8 mouse cellular contexts compared by ENCODE assay signal in genomic region chrX:105069671-105070503, GRCm38 (mm10). TPM values are rescaled to one million over a fixed set of nuclear protein-coding genes. Genes with fewer than 3 reads are reported as not detected.
DNase-seq lines count a peak whose midpoint lies in the region; ATAC-seq and TF ChIP-seq lines count a peak whose summit lies in the region.

No protein-coding gene starts in this region.

- H3K9ac ChIP-seq in hindbrain, postnatal 0 days (replicated peaks; ENCODE audit: low read length): peak overlapping the region; percentile 53

- DNase-seq in gastrocnemius, adult 2 months: peak; percentile 72
- DNase-seq in hindbrain, postnatal 0 days (ENCODE audit: low spot score): peak; percentile 94
- DNase-seq in left cerebral cortex, adult 2 months (ENCODE audit: extremely low spot score in 1 of 2, low spot score in 2 of 2): peak; percentile 72 to 78
- DNase-seq in right cerebral cortex, postnatal 10 days (ENCODE audit: low spot score in 2 of 2): peak; percentile 90 to 92
- peak; percentile 62 to 79 for DNase-seq in urinary bladder, postnatal 4 days (ENCODE audit: low spot score in 2 of 2)

- peak overlapping the region; percentile 86 for H3K4me3 ChIP-seq in gastrocnemius, adult 2 months
- H3K4me3 ChIP-seq in hindbrain, postnatal 0 days (ENCODE audit: low read length): peak overlapping the region; percentile 55
- H3K4me3 ChIP-seq in left cerebral cortex, adult 2 months: peak overlapping the region; percentile 57

- no peaks in the 10 kb centered on the region for H3K4me1 ChIP-seq in hindbrain, postnatal 0 days (ENCODE audit: insufficient read depth, low read length)

- H3K36me3 ChIP-seq in hindbrain, postnatal 0 days (ENCODE audit: insufficient read depth, low read length): peaks cover 11% of the 10 kb centered on the region; the same call in 1 of the 2 replicates

- peak; percentile 92 for ATAC-seq in activated CD4-positive, CD25-positive, alpha-beta regulatory T cell, adult 4 months
- peak; percentile 97 for ATAC-seq in common myeloid progenitor, adult 5-6 weeks (replicated peaks; ENCODE audit: low read depth, poor library complexity, severe bottlenecking)
- ATAC-seq in hindbrain, postnatal 0 days: peak; percentile 95
- ATAC-seq in megakaryocyte, adult 5-6 weeks (ENCODE audit: poor library complexity, severe bottlenecking): peak; percentile 95

- WGBS in hindbrain, postnatal 0 days: under 1% methylated on average over 32 of the region's 32 CpGs

- intact Hi-C loops in gastrocnemius, adult 2 months (cut with DNase I): loop anchor here (1.0 to 10.0 kb wide), 2 partner anchors 9 to 1115 kb away; partner anchors contain the start of genes Pbdc1 and Pgk1
- intact Hi-C loops in left cerebral cortex, adult 2 months (cut with DNase I): loop anchor here (1.0 kb wide), 1 partner anchor 9 kb away; the partner anchor contains the start of gene Pbdc1

- H3K27me3 ChIP-seq in hindbrain, postnatal 0 days (ENCODE audit: insufficient read depth, low read length): no peaks in the 10 kb centered on the region

- peak; percentile 75 for TF ChIP-seq CTCF in gastrocnemius, adult 2 months (IDR thresholded peaks at IDR 0.05)
- TF ChIP-seq CTCF in hindbrain, postnatal 0 days (IDR thresholded peaks at IDR 0.05; ENCODE audit: low read depth): peak; percentile 54
- TF ChIP-seq CTCF in left cerebral cortex, adult 2 months (IDR thresholded peaks at IDR 0.05): peak; percentile 60

- peak overlapping the region; percentile 86 for H3K27ac ChIP-seq in gastrocnemius, adult 2 months
- peak overlapping the region; percentile 67; the same call in 1 of the 2 replicates for H3K27ac ChIP-seq in hindbrain, postnatal 0 days
- H3K27ac ChIP-seq in left cerebral cortex, adult 2 months: peak overlapping the region; percentile 84

- H3K4me2 ChIP-seq in hindbrain, postnatal 0 days (ENCODE audit: low read depth, low read length): peak overlapping the region; percentile 69

- no peaks in the 10 kb centered on the region for H3K9me3 ChIP-seq in hindbrain, postnatal 0 days (ENCODE audit: low read length)

RNA-seq across cellular contexts. Expression of gene Pbdc1, which starts 9.7 kb away (rescaled TPM):
- 10 to 100 TPM; 37.7 to 38.2 TPM for polyA plus RNA-seq in activated CD4-positive, CD25-positive, alpha-beta regulatory T cell, adult 4 months (2017; shearing (Covaris generic))
- 58.5 and 67.1 TPM in 2 replicates for total RNA-seq in common myeloid progenitor, adult 5-6 weeks (2017)
- 1 to 10 TPM; 6.6 to 9.4 TPM for total RNA-seq in gastrocnemius, adult 2 months (2021)
- total RNA-seq in hindbrain, postnatal 0 days (2014; rRNA removed): 12.8 and 21.9 TPM in 2 replicates
- polyA plus RNA-seq in hindbrain, postnatal 0 days (2015; fragmentation: Nextera tagmentation; extraction: Ambion mirVana): 31.9 and 35.7 TPM in 2 replicates
- 10 to 100 TPM; 17.2 to 18.5 TPM for total RNA-seq in left cerebral cortex, adult 2 months (2021)
- 25.5 and 28.2 TPM in 2 replicates for total RNA-seq in megakaryocyte, adult 5-6 weeks (2015)
- total RNA-seq in megakaryocyte, adult 5-6 weeks (2017): 29.4 and 34.5 TPM in 2 replicates

RNA-seq across cellular contexts. Expression of gene Magee1, which starts 50.3 kb away (rescaled TPM):
- 1 to 10 TPM; 1.9 to 3.1 TPM for polyA plus RNA-seq in activated CD4-positive, CD25-positive, alpha-beta regulatory T cell, adult 4 months (2017; shearing (Covaris generic))
- total RNA-seq in common myeloid progenitor, adult 5-6 weeks (2017): 0.44 and 2.0 TPM in 2 replicates
- total RNA-seq in gastrocnemius, adult 2 months (2021): 1 to 10 TPM in 1 of 2 experiments, under 1 TPM in 1; 0.77 to 1.7 TPM
- 237 and 253 TPM in 2 replicates for total RNA-seq in hindbrain, postnatal 0 days (2014; rRNA removed)
- 196 and 211 TPM in 2 replicates for polyA plus RNA-seq in hindbrain, postnatal 0 days (2015; fragmentation: Nextera tagmentation; extraction: Ambion mirVana)
- total RNA-seq in left cerebral cortex, adult 2 months (2021): 100 to 1,000 TPM; 142 to 145 TPM
- 1.3 and 1.4 TPM in 2 replicates for total RNA-seq in megakaryocyte, adult 5-6 weeks (2015)
- total RNA-seq in megakaryocyte, adult 5-6 weeks (2017): 0.95 and 2.4 TPM in 2 replicates

Comparison
In these comparisons a context has a peak if more than half of its experiments do, and no peak if none do; other contexts are left out.
1. Peak in every context shown above with its lines: DNase-seq, ATAC-seq, H3K4me3 ChIP-seq and H3K27ac ChIP-seq.
2. RNA of gene Magee1, which starts 50.3 kb away (total RNA-seq): 237 to 253 TPM in hindbrain, postnatal 0 days and 142 to 145 TPM in left cerebral cortex, adult 2 months; 0.44 to 2.0 TPM in common myeloid progenitor, adult 5-6 weeks, 0.77 to 1.7 TPM in gastrocnemius, adult 2 months and 0.95 to 2.4 TPM in megakaryocyte, adult 5-6 weeks; every median in the first group is over 10 times any median in the second.